Mouse (Mus musculus) embryo, embryonic 9.5 days (tissue): ENCODE measurements around the gene Col4a1.

Source experiments
- DNase-seq: peaks from one replicate; pipeline ENCODE4 v3.0.0-alpha.2; 2017; ENCODE audit errors: extremely low spot score

Gene Col4a1

GRCm38 (mm10) chr8:11233009-11233408 is 79.6 kb downstream of the Col4a1 start:
- no peak for DNase-seq

DNA sequence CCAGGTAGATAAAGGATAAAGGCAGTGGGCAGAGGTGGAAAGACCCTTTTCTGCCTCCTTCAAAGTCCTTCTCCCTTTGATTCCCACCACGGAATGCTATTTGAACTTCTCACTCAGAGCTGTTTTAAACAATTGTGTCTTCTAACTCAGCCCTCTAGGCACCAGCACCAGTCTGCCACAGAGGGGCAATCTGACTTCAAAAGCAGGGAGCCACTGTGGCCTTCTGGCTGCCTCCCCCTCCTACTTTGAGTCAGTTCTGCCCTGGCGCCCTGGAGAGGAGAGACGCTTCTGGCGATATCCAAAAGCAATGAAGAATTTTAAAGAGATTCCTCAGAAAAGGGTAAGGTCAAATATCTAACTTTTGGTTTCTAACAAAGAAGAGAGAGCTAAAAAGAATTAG is 82.3 kb downstream of the Col4a1 start:
- DNase-seq = no peak

- no peak for DNase-seq
Measured at GRCm38 (mm10) chr8:11227421-11227820, 85.2 kb downstream of the Col4a1 start.

DNA sequence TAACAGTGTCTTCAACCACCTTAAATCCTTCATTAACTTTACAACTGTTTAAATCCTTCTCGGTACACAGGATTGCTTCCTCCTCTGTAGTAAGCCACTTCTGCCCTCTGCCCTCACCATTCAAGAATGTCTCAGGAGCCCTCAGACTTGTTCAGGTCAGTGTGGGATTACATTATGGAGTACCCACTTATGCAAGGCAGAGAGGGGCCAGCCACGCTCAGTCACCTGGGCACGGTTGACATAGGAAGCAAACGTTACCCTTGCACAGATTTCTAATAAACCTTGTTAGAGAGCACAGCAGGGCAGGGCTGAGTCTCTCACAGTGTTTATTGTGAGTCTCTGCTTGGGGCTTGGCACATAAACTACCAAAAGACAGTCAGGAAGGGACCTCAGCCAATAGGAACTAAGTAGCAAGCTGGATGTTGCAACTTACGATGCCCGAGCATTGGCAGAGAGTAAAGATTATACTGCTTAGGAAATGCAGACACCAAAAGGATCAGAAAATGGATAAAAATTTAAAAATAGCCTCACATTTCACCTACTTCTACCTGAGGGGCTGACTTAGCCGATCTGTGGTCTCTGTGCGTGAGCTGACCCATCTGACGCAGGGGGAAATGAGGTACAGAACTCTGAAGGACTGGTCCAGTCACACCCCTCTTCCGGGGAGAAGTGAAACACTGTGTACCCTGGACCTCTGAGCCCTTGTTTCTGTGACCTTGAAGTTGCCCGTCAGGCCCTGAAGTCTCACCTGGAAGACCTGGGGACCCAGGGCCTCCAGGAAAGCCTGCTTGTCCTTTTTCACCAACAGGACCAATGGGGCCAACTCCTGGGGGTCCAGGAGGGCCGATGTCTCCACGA is 86.8 kb downstream of the Col4a1 start:
- no peak for DNase-seq

DNA sequence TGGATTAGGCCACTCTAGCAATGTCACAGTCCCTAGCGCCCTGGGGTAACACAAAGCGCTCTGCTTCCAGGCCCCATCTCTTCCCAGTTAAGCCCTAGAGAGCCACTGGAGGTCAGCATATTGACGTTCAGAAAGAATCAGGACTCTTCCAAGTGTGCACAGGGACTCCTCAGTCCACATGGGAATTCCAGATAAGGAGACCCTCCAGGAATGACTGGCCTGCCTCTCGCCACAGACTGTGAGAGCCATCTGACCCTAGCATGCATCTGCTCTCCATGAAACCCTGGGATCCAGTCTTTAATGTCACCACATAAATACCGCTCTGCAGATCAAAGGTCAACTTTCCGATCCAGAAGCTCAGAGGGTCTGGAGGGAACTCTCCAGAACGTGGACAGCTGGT is 88.4 kb downstream of the Col4a1 start:
- DNase-seq = no peak

GRCm38 (mm10) chr8:11221353-11221752 is 91.3 kb downstream of the Col4a1 start:
- no peak for DNase-seq

- DNase-seq = no peak
Measured at GRCm38 (mm10) chr8:11219282-11219681, 93.3 kb downstream of the Col4a1 start.

DNA sequence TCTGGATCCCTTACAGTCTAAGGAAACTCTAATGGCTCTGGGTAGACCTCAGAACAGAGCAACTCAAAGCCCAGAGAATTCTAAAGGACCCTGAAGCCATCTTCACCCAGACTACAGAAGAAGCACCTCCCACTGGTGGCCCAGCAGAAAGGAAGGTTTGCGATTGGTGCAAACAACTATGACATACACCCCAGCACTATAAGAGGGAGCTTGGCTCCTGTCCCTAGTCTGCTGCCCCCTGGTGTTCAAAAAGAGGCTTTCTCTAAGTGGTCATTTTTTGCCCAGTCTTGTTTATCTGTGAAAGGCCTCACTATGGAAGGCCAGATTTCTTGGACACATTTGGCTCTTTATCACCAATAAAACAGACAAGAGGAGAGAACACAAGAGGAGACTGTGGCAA is 97.4 kb downstream of the Col4a1 start:
- peak; percentile 52 for DNase-seq

- no peak for DNase-seq
Measured at GRCm38 (mm10) chr8:11206509-11206908, 106.1 kb downstream of the Col4a1 start.

DNA sequence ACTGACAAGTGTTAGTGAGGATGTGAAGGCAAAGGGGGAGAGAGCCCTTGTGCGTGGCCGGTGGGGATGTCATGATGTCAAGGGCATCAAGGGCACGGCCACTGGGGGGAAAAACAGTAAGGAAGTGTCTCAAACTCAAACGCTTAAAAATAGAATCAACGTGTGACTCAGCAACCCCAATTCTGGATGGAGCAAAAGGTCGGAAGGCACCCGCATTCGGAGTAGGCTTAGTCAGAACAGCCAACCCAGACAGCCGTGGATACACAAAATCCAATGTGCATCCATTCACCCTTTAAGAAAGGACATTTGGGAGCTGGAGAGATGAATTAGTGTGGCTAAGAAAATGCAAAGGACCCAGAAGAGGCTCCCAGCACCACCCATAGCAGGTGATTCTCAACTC is 107.1 kb downstream of the Col4a1 start:
- DNase-seq = no peak

DNA sequence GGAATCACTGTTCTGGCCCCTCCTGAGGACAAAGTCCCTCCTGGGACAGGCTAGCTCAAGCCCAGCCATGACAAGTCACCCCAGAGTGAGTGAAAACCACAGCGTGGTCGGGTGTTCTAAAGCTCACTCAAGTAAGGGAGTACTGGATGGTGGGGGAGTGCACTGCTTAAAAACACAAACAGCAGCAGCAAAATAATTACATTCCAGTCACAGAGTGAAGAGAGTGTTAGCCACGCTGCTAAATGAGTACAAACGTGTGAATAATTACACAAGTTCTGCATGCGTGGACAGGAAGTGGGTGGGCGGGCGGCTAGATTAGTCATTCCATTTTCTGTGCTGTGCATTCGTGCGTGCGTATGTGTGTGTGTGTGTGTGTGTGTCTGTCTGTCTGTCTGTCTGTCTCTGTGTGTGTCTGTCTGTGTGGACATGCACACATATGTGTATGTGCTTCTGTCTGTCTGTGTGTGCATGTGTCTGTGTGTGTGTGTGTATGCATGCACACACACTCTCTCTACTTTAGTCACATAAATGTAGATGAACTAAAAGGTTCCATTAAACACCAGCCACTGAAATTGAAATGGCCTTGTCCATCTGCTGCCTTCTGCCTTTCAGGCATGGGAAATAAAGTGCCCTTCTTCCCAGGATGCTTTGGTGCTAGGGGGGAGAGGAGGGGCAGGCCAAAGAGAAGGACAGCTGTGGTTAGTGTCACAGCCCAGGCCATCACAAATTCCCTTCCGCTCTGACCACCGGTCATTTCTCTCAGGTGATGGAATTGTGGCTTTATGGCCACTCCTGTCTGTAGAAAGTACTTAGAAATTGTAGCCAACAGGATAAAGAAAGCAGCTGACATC is 109.1 kb downstream of the Col4a1 start:
- no peak for DNase-seq

DNA sequence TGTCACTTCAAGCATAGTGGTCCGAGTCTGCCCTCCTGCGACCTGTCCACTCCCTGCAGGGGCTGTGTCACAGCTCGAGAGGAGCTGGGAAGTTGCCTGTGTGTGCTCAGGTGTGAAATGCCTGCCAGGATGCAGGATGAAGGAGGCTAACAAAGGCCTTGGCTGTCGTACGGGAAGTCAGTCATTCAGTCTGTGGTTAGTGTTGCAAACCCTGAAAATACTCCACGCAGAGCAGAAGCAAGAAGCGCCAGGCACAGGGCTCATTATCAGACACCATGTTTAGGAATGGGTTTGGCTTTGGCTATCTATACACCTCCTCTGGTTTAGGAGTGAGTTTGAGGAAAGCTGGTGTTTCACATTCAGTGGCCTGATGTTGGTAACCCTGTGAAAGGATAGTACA is 114.0 kb downstream of the Col4a1 start:
- no peak for DNase-seq

DNA sequence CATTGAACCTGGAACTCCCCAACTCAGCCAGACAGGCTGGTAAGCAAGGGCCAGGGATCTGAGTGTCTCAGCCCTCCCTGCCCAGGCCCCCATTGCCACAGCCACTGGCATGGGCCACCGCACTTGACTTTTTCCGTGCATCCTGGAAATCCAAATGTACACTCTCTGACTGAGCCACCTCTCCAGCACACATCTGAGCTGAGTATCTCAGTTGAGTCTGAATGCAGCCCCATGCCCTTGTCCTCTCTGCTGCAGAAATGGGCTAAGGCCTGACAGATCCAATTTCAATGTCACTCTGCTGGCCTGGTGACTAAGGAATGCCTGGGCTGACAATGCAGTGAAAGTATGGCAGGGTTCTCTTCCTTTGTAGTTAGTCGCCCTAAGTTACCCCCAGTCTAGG is 114.6 kb downstream of the Col4a1 start:
- no peak for DNase-seq

- no peak for DNase-seq
Measured at GRCm38 (mm10) chr8:11197261-11197660, 115.4 kb downstream of the Col4a1 start.

DNA sequence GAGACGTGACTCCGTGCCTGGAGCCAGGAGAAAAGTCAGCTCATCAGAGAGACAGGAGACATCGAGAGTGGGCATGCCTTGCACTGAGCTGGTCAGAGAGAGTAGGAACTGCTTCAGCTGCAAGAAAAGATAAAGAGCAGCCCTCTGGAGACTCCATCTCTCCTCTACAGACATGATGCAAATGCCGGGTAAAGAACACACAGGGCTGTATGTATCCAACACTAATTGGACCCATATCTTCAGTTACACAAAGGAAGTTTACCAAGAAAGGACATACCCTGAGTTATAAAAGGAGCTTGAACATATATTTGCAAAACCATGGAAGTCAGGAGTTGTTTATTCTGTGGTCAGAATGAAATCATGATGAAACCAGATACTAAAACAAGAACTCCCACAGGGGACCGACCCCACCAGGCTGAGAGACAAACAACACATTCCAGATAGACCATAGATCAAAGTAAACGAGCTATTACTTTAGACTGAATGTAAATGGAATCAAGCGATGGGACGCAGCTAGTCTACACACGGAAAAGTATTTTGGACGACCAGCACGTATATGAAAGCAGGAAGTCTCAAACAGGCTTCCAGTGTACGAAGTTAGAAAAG is 119.8 kb downstream of the Col4a1 start:
- no peak for DNase-seq

DNA sequence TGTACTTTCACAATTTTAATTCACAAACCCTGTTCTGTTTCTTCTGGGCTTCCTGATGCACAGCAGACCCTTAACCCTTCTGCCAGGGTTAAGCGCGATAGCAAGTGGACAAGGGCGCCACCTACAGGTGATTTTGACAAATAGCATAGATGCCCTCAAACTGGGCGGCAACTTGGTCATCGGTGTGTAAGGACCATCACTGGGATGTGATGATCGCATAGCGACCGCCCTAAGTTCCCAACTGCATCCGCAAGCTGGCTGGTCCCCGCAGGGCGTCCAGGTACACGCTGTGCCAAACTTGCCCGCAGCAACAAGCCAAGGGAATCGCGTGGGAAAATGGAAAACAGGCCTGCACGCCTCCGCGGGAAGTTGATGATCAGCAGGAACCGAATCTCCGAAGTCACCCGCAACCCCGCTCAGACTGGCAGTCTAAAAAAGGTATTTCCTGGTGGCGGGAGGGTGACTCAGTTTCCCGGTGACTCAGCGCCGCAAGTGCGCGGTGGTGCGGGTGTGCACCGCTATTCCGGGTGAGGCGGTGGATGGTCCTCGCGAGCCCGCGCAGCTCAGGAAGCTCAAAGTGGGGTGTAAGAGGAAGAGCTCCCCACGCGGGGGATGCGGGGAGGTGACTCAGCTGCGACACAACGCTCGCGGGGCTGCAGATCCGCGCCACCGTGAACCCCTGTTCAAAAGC is 124.9 kb downstream of the Col4a1 start:
- peak; percentile 85 for DNase-seq

DNA sequence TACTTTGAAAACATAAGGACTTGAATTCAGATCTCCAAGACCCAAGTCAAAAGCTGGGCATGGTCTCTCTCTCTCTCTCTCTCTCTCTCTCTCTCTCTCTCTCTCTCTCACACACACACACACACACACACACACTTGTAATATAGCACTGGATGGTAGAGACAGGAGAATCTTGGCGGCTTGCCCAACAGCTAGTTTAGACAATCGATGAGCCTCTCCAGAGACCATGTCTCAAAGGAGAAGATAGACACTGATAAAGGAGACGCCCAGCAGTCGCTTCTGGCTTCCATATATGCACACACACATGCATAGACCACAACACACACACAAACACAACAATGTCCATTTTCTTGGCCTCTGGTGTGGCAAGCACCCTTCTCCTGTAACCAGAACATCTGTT is 126.2 kb downstream of the Col4a1 start:
- DNase-seq = no peak

DNA sequence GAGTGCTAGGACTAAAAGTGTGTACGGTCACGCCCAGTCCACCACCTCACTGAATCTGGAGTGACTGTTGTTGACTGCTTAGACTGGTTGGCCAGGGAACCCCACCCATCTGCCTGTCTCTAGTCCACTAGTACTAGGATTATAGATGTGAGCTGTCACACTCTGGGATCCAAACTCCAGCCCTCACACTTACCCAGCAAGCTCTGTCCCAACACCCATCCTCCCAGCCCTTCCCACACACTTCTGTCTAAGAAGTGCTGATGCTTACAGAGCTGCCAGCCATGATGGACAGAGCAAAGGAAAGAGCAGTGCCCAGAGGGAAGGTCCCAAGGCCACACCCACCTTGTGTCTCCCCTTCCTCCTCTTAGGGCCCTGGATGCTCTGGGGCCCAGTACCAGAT is 127.0 kb downstream of the Col4a1 start:
- DNase-seq = no peak

DNA sequence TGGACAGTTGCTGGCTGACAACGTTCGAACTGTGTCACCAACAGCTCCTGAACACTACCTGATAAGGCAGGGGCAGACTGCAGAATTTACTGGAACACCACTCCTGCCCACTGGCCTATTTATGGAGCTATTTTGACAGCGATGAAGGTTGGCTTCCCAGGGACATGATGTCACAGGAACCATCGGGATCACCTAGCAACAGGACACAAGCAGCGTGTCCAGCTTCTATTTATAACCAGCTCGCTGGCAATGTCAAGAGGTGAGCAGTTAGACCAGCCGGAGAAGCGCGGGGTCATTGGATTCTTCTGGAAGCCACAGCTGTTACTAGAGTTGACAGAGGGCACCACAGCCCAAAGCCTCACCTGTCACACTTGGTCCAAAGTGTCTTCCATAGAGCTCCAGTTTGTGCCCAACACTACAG is 129.0 kb downstream of the Col4a1 start:
- no peak for DNase-seq

- no peak for DNase-seq
Measured at GRCm38 (mm10) chr8:11182606-11183005, 130.0 kb downstream of the Col4a1 start.

GRCm38 (mm10) chr8:11182148-11182484 is 130.5 kb downstream of the Col4a1 start:
- no peak for DNase-seq
